Mouse (Mus musculus): ENCODE results near the gene Abhd17a. TPM values are rescaled to one million over a fixed set of nuclear protein-coding genes. Genes with fewer than 3 reads are reported as not detected.

The Abhd17a gene
- polyA plus RNA-seq (2012; ENCODE audit: insufficient read depth, insufficient read length, low replicate concordance, missing spikeins), result not detected in 2 replicates

DNA sequence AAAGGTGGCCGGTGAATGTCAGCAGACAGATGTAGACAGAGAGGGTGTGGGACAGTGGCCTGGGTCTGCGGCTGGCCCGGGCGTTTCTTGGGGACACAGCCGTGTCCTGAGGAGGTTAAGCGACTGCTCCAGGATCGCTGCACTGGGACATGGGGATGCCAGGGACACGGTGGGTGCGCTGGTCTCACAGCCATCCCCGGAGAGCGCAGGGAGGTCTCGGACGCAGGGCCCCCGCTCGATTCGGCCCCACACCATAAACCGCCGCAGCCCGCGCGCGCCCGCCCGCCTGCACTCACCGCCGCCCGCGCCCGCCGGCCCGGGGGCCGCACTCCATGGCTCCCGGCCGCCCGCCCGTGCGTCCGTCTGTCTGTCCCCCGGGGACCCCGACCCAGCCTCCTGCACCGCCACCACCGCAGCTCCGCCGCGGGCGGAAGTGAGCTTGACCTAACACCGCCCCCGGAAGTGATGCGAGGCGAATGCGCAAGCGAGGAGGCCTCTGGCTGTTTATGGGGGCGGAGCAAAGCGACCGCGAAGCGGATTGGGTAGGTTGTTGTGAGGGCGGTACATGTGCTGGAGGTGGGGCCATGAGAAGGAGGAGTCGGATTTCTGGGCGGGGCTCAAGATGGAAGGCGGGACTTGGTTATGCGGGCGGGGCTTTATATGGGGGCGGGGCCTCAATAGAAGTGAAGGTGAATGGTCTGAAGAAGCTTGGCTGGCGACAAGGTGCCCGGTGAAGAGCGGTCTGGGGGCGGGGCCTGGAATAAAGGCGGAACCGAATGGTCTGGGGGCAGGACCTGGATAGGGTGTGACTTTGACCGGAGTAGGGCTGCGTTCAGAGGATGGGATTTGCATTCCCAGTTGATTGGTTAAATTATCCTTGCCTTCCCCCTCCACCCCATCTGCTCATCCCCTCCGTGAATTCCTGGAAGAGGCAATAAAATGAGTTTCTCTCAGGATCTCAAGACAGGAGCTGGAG lies at the start of gene Abhd17a:
Abhd17a (minus strand) TSS at position 463 of the 976 bp plus-strand sequence.
- H3K4me3 ChIP-seq (ENCODE audit: insufficient read depth, low read depth, low read length), result peak within 1 kb of the TSS; percentile 67
- TF ChIP-seq POLR2A (IDR thresholded peaks at IDR 0.05; ENCODE audit: insufficient read depth, low read depth, low read length), result peak; percentile 79
- no peak for TF ChIP-seq CTCF (IDR thresholded peaks at IDR 0.05; ENCODE audit: insufficient read depth, low read depth, low read length)
- H3K4me1 ChIP-seq (ENCODE audit: control insufficient read depth, insufficient read depth, low read length), result peaks cover 33% of the 10 kb centered on the region
- H3K27ac ChIP-seq (ENCODE audit: insufficient read depth, low read depth, low read length), result no peak within 1 kb of the TSS
- under 1% methylated on average over 69 of the region's 73 CpGs for WGBS

DNA sequence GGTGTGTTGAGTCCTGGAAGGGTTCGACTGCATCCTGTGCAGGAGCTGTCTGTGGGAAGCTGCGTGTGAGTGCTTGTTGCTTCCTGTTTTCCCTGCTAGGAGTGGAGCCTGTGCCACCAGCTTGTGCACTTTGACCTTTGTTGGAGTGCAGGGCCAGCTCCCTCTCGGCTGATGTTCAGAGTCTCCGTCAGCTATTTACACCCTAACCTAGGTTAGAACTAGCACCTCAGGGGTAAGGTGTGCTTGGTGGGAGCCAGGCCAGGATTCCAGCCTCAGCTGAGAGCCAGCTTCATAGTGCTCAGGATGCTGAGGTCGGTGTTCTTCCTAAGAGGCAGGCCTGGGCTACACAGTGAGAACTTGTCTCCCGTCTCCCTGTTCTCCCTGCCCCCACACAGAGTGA lies 45.2 kb upstream of the Abhd17a start:
- H3K4me1 ChIP-seq (ENCODE audit: control insufficient read depth, insufficient read depth, low read length), result peaks cover 10% of the 10 kb centered on the region
- no peak overlapping the region for H3K4me3 ChIP-seq (ENCODE audit: insufficient read depth, low read depth, low read length)
- TF ChIP-seq POLR2A (IDR thresholded peaks at IDR 0.05; ENCODE audit: insufficient read depth, low read depth, low read length) (no peak), CTCF (IDR thresholded peaks at IDR 0.05; ENCODE audit: insufficient read depth, low read depth, low read length) (no peak)
- no peak overlapping the region for H3K27ac ChIP-seq (ENCODE audit: insufficient read depth, low read depth, low read length)
- 82% methylated on average over 6 of the region's 6 CpGs for WGBS

- peaks cover 56% of the 10 kb centered on the region for H3K4me1 ChIP-seq (ENCODE audit: control insufficient read depth, insufficient read depth, low read length)
- no peak overlapping the region for H3K4me3 ChIP-seq (ENCODE audit: insufficient read depth, low read depth, low read length)
- H3K27ac ChIP-seq (ENCODE audit: insufficient read depth, low read depth, low read length), result no peak overlapping the region
- TF ChIP-seq CTCF (IDR thresholded peaks at IDR 0.05; ENCODE audit: insufficient read depth, low read depth, low read length), result no peak
- TF ChIP-seq POLR2A (IDR thresholded peaks at IDR 0.05; ENCODE audit: insufficient read depth, low read depth, low read length), result no peak
- 81% methylated on average over 9 of the region's 9 CpGs for WGBS
Measured at GRCm38 (mm10) chr10:80628925-80629324, 38.8 kb upstream of the Abhd17a start.

DNA sequence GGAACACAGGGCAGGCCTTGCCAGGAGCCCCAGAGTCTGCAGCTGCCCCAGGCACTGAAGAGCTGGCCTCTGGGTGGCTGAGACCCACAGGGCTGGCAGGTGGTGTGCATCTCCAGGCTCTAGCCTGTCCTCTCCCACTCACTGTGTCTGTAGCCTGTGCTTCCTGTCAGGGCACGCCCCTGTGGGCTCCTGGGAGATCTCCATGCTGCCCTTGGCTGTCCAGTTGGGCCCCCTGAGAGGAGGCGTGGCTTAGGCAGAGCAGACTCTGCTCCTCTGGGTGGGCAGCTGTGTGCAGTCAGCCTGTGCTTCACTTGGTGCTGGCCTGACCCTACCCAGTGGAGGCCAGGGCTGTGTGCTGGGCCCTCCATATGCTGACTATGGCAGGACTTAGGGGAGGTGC lies 37.5 kb upstream of the Abhd17a start:
- peaks cover 65% of the 10 kb centered on the region for H3K4me1 ChIP-seq (ENCODE audit: control insufficient read depth, insufficient read depth, low read length)
- no peak overlapping the region for H3K4me3 ChIP-seq (ENCODE audit: insufficient read depth, low read depth, low read length)
- no peak overlapping the region for H3K27ac ChIP-seq (ENCODE audit: insufficient read depth, low read depth, low read length)
- TF ChIP-seq CTCF (IDR thresholded peaks at IDR 0.05; ENCODE audit: insufficient read depth, low read depth, low read length), result no peak
- no peak for TF ChIP-seq POLR2A (IDR thresholded peaks at IDR 0.05; ENCODE audit: insufficient read depth, low read depth, low read length)
- 67% methylated on average over 2 of the region's 2 CpGs for WGBS

DNA sequence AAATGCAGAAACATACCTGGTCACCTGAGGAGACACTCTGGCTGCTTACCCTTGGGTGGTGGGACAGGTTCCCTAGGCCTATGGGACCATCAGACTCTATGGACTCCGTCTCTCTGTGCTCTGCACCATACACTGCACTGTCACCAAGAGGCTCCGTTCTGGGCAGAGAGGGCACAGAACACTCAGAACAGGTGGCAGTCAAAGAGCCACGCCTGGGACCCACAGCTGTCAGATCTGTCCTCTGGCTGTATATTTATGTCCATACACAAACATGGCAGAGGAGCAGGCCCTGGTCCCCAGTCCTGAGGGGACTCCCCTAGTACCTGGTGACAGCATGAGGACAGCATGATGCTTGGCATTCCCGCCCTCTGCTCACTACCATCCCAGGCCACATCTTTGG lies 35.6 kb upstream of the Abhd17a start:
- TF ChIP-seq CTCF (IDR thresholded peaks at IDR 0.05; ENCODE audit: insufficient read depth, low read depth, low read length) (no peak), POLR2A (IDR thresholded peaks at IDR 0.05; ENCODE audit: insufficient read depth, low read depth, low read length) (no peak)
- Histone ChIP-seq H3K4me3 (ENCODE audit: insufficient read depth, low read depth, low read length) (no peak overlapping the region), H3K27ac (ENCODE audit: insufficient read depth, low read depth, low read length) (no peak overlapping the region), H3K4me1 (ENCODE audit: control insufficient read depth, insufficient read depth, low read length) (peaks cover 63% of the 10 kb centered on the region)
- 89% methylated on average over 4 of the region's 4 CpGs for WGBS

DNA sequence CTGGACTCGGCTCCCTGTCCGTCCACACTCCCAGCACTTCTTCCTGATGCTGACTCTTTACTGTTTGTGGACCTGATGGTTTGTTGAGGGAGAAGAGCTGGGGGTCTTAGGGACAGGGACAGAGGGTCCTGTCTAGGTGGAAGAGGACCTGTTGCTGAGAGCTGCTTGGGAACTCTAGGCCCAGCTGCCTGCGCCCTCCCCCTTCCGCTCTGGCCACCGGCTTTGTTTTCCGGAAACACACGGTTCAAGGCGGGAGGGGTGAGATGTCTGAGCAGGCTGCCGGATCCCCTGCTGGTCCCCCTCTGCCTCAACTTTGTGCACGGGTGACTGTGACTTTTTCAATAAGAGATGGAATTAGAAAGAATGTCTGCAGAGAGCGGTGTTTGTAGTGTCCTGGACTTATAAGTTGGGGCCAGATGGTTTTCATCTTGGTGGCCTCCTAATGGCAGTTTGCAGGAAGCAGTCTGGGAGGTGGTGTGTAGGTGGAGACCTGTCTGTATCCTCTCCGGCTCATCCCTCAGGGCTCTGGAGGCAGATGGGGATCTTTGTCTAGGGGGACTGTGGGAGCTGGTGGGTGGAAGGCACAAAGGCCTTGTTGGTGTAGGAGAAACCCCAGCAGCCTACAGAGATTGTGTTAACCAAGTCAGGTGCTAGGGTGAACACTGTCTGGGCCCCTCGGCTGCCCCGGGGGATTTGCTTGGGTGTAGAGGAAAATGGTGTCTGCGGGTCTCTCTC lies 33.5 kb upstream of the Abhd17a start:
- WGBS, result 7% methylated on average over 15 of the region's 15 CpGs
- Histone ChIP-seq H3K27ac (ENCODE audit: insufficient read depth, low read depth, low read length) (peak overlapping the region; percentile 77), H3K4me1 (ENCODE audit: control insufficient read depth, insufficient read depth, low read length) (peaks cover 43% of the 10 kb centered on the region), H3K4me3 (ENCODE audit: insufficient read depth, low read depth, low read length) (peak overlapping the region; percentile 69)
- TF ChIP-seq CTCF (IDR thresholded peaks at IDR 0.05; ENCODE audit: insufficient read depth, low read depth, low read length) (no peak), POLR2A (IDR thresholded peaks at IDR 0.05; ENCODE audit: insufficient read depth, low read depth, low read length) (no peak)

- WGBS, result 1% methylated on average over 85 of the region's 85 CpGs
- Histone ChIP-seq H3K4me1 (ENCODE audit: control insufficient read depth, insufficient read depth, low read length) (peaks cover 41% of the 10 kb centered on the region), H3K4me3 (ENCODE audit: insufficient read depth, low read depth, low read length) (peak within 1 kb of the TSS; percentile 74), H3K27ac (ENCODE audit: insufficient read depth, low read depth, low read length) (peak within 1 kb of the TSS; percentile 99)
- TF ChIP-seq CTCF (IDR thresholded peaks at IDR 0.05; ENCODE audit: insufficient read depth, low read depth, low read length), result no peak
- peak; percentile 53 for TF ChIP-seq POLR2A (IDR thresholded peaks at IDR 0.05; ENCODE audit: insufficient read depth, low read depth, low read length)
Measured at GRCm38 (mm10) chr10:80622661-80623456, 32.7 kb upstream of the Abhd17a start, which contains the start of gene Csnk1g2. Gene Csnk1g2 (plus strand): TSS chr10:80622838.

DNA sequence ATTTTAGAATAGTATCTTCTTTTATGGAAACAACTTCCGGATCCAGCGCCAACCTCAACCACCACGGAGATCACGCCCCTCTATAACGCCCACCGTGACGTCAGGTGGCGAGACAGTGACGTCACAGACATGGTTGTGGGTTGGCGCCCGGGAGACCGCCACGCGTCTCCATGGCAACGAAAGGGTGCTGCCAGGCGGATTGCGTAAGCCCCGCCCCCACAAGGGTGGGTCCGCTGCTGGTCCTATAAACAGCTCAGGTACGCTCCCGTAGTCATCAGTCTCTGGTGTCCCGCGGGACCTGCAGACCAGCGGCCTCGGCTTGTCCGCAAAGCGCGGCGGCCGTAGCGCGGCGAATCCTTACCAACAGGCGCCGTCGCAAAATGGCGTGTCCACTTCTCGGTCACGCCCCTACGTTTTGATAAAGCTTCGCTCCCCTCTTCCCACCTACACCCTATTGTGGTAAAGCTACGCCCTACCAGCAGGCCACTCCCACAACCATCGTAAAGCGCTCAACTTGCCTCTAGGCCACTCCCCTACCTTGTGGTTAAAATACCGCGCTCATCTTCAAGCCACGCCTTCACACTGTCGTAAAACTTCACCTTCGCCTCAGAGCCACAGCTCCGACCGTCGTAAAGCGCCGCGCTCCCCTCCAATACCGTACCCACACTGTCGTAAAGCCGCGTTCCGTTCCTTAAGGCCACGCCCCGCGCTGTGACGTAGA lies 32.0 kb upstream of the Abhd17a start:
- Histone ChIP-seq H3K4me1 (ENCODE audit: control insufficient read depth, insufficient read depth, low read length) (peaks cover 37% of the 10 kb centered on the region), H3K4me3 (ENCODE audit: insufficient read depth, low read depth, low read length) (peak overlapping the region; percentile 74), H3K27ac (ENCODE audit: insufficient read depth, low read depth, low read length) (peak overlapping the region; percentile 99)
- TF ChIP-seq CTCF (IDR thresholded peaks at IDR 0.05; ENCODE audit: insufficient read depth, low read depth, low read length) (no peak), POLR2A (IDR thresholded peaks at IDR 0.05; ENCODE audit: insufficient read depth, low read depth, low read length) (peak; percentile 80)
- under 1% methylated on average over 64 of the region's 64 CpGs for WGBS
